Mouse (Mus musculus): ENCODE results near the gene Ift57. TPM values are rescaled to one million over a fixed set of nuclear protein-coding genes. Genes with fewer than 3 reads are reported as not detected.

Gene Ift57
- total RNA-seq, 2 experiments from 2014 or later, result 52.2 to 54.3 TPM

- intact Hi-C loops (cut with DNase I), result no loop called here
- DNase-seq (ENCODE audit: extremely low spot score in 1 of 2, low spot score in 2 of 2), result no peak
Measured at GRCm38 (mm10) chr16:49812821-49813616, 114.0 kb downstream of the Ift57 start.

GRCm38 (mm10) chr16:49814419-49814818 is 115.4 kb downstream of the Ift57 start:
- intact Hi-C loops (cut with DNase I), result no loop called here
- no peak for DNase-seq (ENCODE audit: extremely low spot score in 1 of 2, low spot score in 2 of 2)

Other genes starting within 250 kb of the Ift57 start
- 100 to 1,000 TPM; 294 to 300 TPM for gene Cd47, start 101.3 kb downstream of the Ift57 start, total RNA-seq (2021)

Measured in left cerebral cortex, postnatal 10 days (tissue).